Mouse (Mus musculus) midbrain, embryonic 10.5 days (tissue): ENCODE measurements around the gene Hoxc12. TPM values are rescaled to one million over a fixed set of nuclear protein-coding genes. Genes with fewer than 3 reads are reported as not detected.

ENCODE experiments used
- DNase-seq: peaks from one replicate; pipeline ENCODE4 v3.0.0-alpha.2; 2017; ENCODE audit warnings: low spot score
- H3K27ac ChIP-seq: fragments of 300-500 bp; sonication (generic); replicated peaks from 2 replicates; pipeline ENCODE4 v1.5.1; 2016; ENCODE audit warnings: mild to moderate bottlenecking
- H3K27me3 ChIP-seq: fragments of 300-500 bp; sonication (generic); 2 replicates; pipeline ENCODE4 v1.6.1; 2016; ENCODE audit warnings: low read depth, mild to moderate bottlenecking; ENCODE audit not compliant: poor library complexity, severe bottlenecking
- H3K36me3 ChIP-seq: fragments of 300-500 bp; sonication (generic); 2 replicates; pipeline ENCODE4 v1.6.1; 2016; ENCODE audit warnings: mild to moderate bottlenecking, moderate library complexity
- H3K4me1 ChIP-seq: fragments of 300-500 bp; sonication (generic); 2 replicates; pipeline ENCODE4 v1.6.1; 2016
- H3K4me3 ChIP-seq: fragments of 300-500 bp; sonication (generic); 2 replicates; pipeline ENCODE4 v1.5.1; 2016; ENCODE audit warnings: mild to moderate bottlenecking, moderate library complexity
- H3K9me3 ChIP-seq: fragments of 300-500 bp; sonication (generic); replicated peaks from 2 replicates; pipeline ENCODE4 v1.6.1; 2016; ENCODE audit warnings: mild to moderate bottlenecking
- WGBS: fragments of 180-500 bp; shearing (Covaris S2); methylation state at CpG from one replicate; pipeline ENCODE4 v1.1.7; 2016; 5-methylcytosine and 5-hydroxymethylcytosine counted together
- polyA plus RNA-seq: library from polyadenylated mRNA; unstranded; fragments of >200 nt; fragmentation: Nextera tagmentation; extraction: Ambion mirVana; gene quantifications from 2 replicates; pipeline ENCODE4 v1.2.1, GENCODE M21; 2016

The Hoxc12 gene
- polyA plus RNA-seq, 1 experiment from 2014 or later = not detected

GRCm38 (mm10) chr15:102921053-102922011 is 15.2 kb upstream of the Hoxc12 start, which contains the start of gene Hoxc13:
Gene Hoxc13 (plus strand): TSS chr15:102921103.
- H3K36me3 ChIP-seq = no peaks in the 10 kb centered on the region
- peaks cover 15% of the 10 kb centered on the region for H3K4me1 ChIP-seq
- no peak within 1 kb of the TSS for H3K27ac ChIP-seq
- WGBS = 1% methylated on average over 73 of the region's 88 CpGs
- peak within 1 kb of the TSS; percentile 40 for H3K4me3 ChIP-seq
- no peaks in the 10 kb centered on the region for H3K9me3 ChIP-seq
- peaks cover 100% of the 10 kb centered on the region for H3K27me3 ChIP-seq
- peak; percentile 58 for DNase-seq

- H3K4me3 ChIP-seq = no peak overlapping the region
- no peak for DNase-seq
Measured at GRCm38 (mm10) chr15:102922012-102922362, 14.6 kb upstream of the Hoxc12 start.

GRCm38 (mm10) chr15:102922636-102923500 is 13.7 kb upstream of the Hoxc12 start:
- no peak overlapping the region for H3K4me3 ChIP-seq
- no peaks in the 10 kb centered on the region for H3K36me3 ChIP-seq
- H3K27ac ChIP-seq = no peak overlapping the region
- H3K27me3 ChIP-seq = peaks cover 100% of the 10 kb centered on the region
- no peaks in the 10 kb centered on the region for H3K9me3 ChIP-seq
- WGBS = 12% methylated on average over 6 of the region's 6 CpGs
- peaks cover 15% of the 10 kb centered on the region for H3K4me1 ChIP-seq
- DNase-seq = peak; percentile 37

More at GRCm38 (mm10) chr15:102922012-102922362, 14.6 kb upstream of the Hoxc12 start:
- WGBS = under 1% methylated on average over 24 of the region's 24 CpGs
- peaks cover 15% of the 10 kb centered on the region for H3K4me1 ChIP-seq
- no peak overlapping the region for H3K27ac ChIP-seq
- no peaks in the 10 kb centered on the region for H3K36me3 ChIP-seq
- no peaks in the 10 kb centered on the region for H3K9me3 ChIP-seq
- peaks cover 100% of the 10 kb centered on the region for H3K27me3 ChIP-seq

GRCm38 (mm10) chr15:102927032-102927645 is 9.4 kb upstream of the Hoxc12 start:
- peaks cover 100% of the 10 kb centered on the region for H3K27me3 ChIP-seq
- no peaks in the 10 kb centered on the region for H3K4me1 ChIP-seq
- no peak overlapping the region for H3K4me3 ChIP-seq
- peak; percentile 47 for DNase-seq
- under 1% methylated on average over 40 of the region's 40 CpGs for WGBS
- H3K36me3 ChIP-seq = no peaks in the 10 kb centered on the region
- no peak overlapping the region for H3K27ac ChIP-seq
- no peaks in the 10 kb centered on the region for H3K9me3 ChIP-seq

- H3K27ac ChIP-seq = no peak overlapping the region
- no peak overlapping the region for H3K4me3 ChIP-seq
- whole genome bisulfite sequencing = 1% methylated on average over 23 of the region's 23 CpGs
- no peaks in the 10 kb centered on the region for H3K36me3 ChIP-seq
- H3K27me3 ChIP-seq = peaks cover 100% of the 10 kb centered on the region
- DNase-seq = no peak
- no peaks in the 10 kb centered on the region for H3K9me3 ChIP-seq
- no peaks in the 10 kb centered on the region for H3K4me1 ChIP-seq
Measured at GRCm38 (mm10) chr15:102931706-102932358, 4.7 kb upstream of the Hoxc12 start.

GRCm38 (mm10) chr15:102934438-102934837 is 2.1 kb upstream of the Hoxc12 start:
- H3K4me3 ChIP-seq = no peak overlapping the region
- no peaks in the 10 kb centered on the region for H3K36me3 ChIP-seq
- under 1% methylated on average over 12 of the region's 12 CpGs for WGBS
- H3K27me3 ChIP-seq = peaks cover 100% of the 10 kb centered on the region
- no peak for DNase-seq
- no peaks in the 10 kb centered on the region for H3K4me1 ChIP-seq
- H3K9me3 ChIP-seq = no peaks in the 10 kb centered on the region
- no peak overlapping the region for H3K27ac ChIP-seq

- Histone ChIP-seq H3K4me3 (no peak overlapping the region), H3K9me3 (no peaks in the 10 kb centered on the region), H3K27ac (no peak overlapping the region), H3K36me3 (no peaks in the 10 kb centered on the region), H3K27me3 (peaks cover 100% of the 10 kb centered on the region), H3K4me1 (0 out of 2 replicates have a peak, but pooled peaks cover 2% of the 10 kb centered on the region)
- WGBS = under 1% methylated on average over 27 of the region's 27 CpGs
- DNase-seq = no peak
Measured at GRCm38 (mm10) chr15:102934897-102935296, 1.7 kb upstream of the Hoxc12 start.

GRCm38 (mm10) chr15:102937036-102937666 is 594 bp downstream of the Hoxc12 start:
- Histone ChIP-seq H3K9me3 (no peaks in the 10 kb centered on the region), H3K4me1 (0 out of 2 replicates have a peak, but pooled peaks cover 2% of the 10 kb centered on the region), H3K4me3 (no peak overlapping the region), H3K36me3 (no peaks in the 10 kb centered on the region), H3K27me3 (peaks cover 100% of the 10 kb centered on the region), H3K27ac (no peak overlapping the region)
- WGBS = under 1% methylated on average over 50 of the region's 50 CpGs
- DNase-seq = no peak

GRCm38 (mm10) chr15:102939256-102940155 is 2.9 kb downstream of the Hoxc12 start:
- peaks cover 12% of the 10 kb centered on the region for H3K4me1 ChIP-seq
- no peak for DNase-seq
- H3K27ac ChIP-seq = no peak overlapping the region
- no peaks in the 10 kb centered on the region for H3K36me3 ChIP-seq
- H3K4me3 ChIP-seq = no peak overlapping the region
- H3K9me3 ChIP-seq = no peaks in the 10 kb centered on the region
- 1% methylated on average over 34 of the region's 34 CpGs for WGBS
- H3K27me3 ChIP-seq = peaks cover 100% of the 10 kb centered on the region

- peaks cover 100% of the 10 kb centered on the region for H3K27me3 ChIP-seq
- H3K4me1 ChIP-seq = peaks cover 12% of the 10 kb centered on the region
- no peaks in the 10 kb centered on the region for H3K36me3 ChIP-seq
- no peak overlapping the region for H3K27ac ChIP-seq
- no peaks in the 10 kb centered on the region for H3K9me3 ChIP-seq
- WGBS = under 1% methylated on average over 51 of the region's 53 CpGs
- peak; percentile 68 for DNase-seq
- H3K4me3 ChIP-seq = peak overlapping the region; percentile 38
Measured at GRCm38 (mm10) chr15:102942739-102943467, 6.3 kb downstream of the Hoxc12 start.
